Mouse (Mus musculus) kidney, embryonic 14.5 days (tissue): ENCODE measurements around the gene Tnik. TPM values are rescaled to one million over a fixed set of nuclear protein-coding genes. Genes with fewer than 3 reads are reported as not detected.

Source experiments
- ATAC-seq: fragments of 200-750 bp; cut with Nextera tagmentation; 2 replicates; pipeline ENCODE4 v1.8.0; 2017; ENCODE audit warnings: moderate number of reproducible peaks, mild to moderate bottlenecking, moderate TSS enrichment, moderate library complexity; ENCODE audit not compliant: low FRiP score, low TSS enrichment
- H3K27ac ChIP-seq: fragments of 300-500 bp; sonication (generic); 2 replicates; pipeline ENCODE4 v1.5.1; 2014; ENCODE audit warnings: low read depth, mild to moderate bottlenecking, low read length, moderate library complexity, mixed read lengths
- H3K27me3 ChIP-seq: fragments of 300-500 bp; sonication (generic); 2 replicates; pipeline ENCODE4 v1.6.1; 2014; ENCODE audit warnings: mild to moderate bottlenecking, low read length; ENCODE audit not compliant: control insufficient read depth, insufficient read depth
- H3K36me3 ChIP-seq: fragments of 300-500 bp; sonication (generic); 2 replicates; pipeline ENCODE4 v1.6.1; 2014; ENCODE audit warnings: low read length, mixed read lengths; ENCODE audit not compliant: control insufficient read depth, insufficient read depth
- H3K4me1 ChIP-seq: fragments of 300-500 bp; sonication (generic); 2 replicates; pipeline ENCODE4 v1.6.1; 2014; ENCODE audit warnings: low read length, mixed read lengths; ENCODE audit not compliant: control insufficient read depth, insufficient read depth
- H3K4me2 ChIP-seq: fragments of 300-500 bp; sonication (generic); replicated peaks from 2 replicates; pipeline ENCODE4 v1.6.1; 2014; ENCODE audit warnings: low read depth, mild to moderate bottlenecking, low read length
- H3K4me3 ChIP-seq: fragments of 300-500 bp; sonication (generic); 2 replicates; pipeline ENCODE4 v1.5.1; 2014; ENCODE audit warnings: mild to moderate bottlenecking, low read length
- H3K9ac ChIP-seq: fragments of 300-500 bp; sonication (generic); 2 replicates; pipeline ENCODE4 v1.6.1; 2014; ENCODE audit warnings: low read depth, mild to moderate bottlenecking, low read length, moderate library complexity
- H3K9me3 ChIP-seq: fragments of 300-500 bp; sonication (generic); 2 replicates; pipeline ENCODE4 v1.6.1; 2016; ENCODE audit warnings: low read length; ENCODE audit not compliant: control insufficient read depth
- WGBS: fragments of 180-500 bp; shearing (Covaris S2); extraction: QIAGEN DNeasy Blood & Tissue Kit; methylation state at CpG from one replicate; pipeline ENCODE4 v1.1.7; 2014; 5-methylcytosine and 5-hydroxymethylcytosine counted together
- polyA plus RNA-seq: library from polyadenylated mRNA; unstranded; fragments of >200 nt; fragmentation: Nextera tagmentation; extraction: Ambion mirVana; gene quantifications from 2 replicates; pipeline ENCODE4 v1.2.1, GENCODE M21; 2014

Gene Tnik
- polyA plus RNA-seq, 1 experiment from 2014 or later, result 3.9 TPM

DNA sequence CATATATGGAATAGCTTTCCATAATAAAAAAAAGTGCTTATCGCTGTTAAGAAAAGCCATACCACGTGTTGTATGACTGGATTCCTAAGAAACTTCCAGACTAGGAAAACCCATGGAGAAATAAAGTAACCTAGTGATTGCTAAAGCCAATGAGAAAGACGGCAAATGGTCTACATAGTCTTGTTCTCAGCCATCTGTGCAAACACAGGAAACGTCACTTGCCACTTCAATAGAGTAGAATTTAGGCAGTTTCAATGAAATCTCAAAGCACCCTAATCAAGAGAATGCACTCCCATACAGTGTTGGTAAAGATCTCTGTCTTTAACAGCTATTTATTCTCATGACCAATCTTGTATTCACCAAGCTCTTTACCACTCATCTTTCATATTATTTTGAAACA lies 11.7 kb downstream of the Tnik start:
- WGBS, result 93% methylated on average over 4 of the region's 4 CpGs
- Histone ChIP-seq H3K9me3 (no peaks in the 10 kb centered on the region), H3K4me1 (no peaks in the 10 kb centered on the region), H3K4me2 (no peak overlapping the region), H3K27me3 (no peaks in the 10 kb centered on the region), H3K36me3 (no peaks in the 10 kb centered on the region), H3K4me3 (no peak overlapping the region), H3K27ac (no peak overlapping the region), H3K9ac (no peak overlapping the region)
- ATAC-seq, result no peak

DNA sequence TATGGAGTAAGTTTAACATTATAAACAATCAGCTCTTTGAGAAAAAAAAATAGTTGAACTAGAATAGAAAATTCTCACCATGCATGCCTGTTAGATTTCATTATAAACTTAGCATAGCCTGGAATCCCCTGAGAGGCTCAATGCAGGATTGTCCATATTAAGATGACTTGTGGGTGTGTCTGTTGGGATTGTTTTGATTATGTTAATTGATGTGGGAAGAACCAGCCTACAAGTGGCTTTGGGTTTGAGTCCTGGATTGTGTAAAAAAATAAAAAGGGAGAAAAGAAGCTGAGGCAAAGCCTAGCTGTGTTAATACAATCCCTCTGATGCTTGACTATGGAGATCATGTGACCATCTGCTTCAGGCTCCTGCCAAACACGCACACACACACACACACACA lies 26.7 kb downstream of the Tnik start:
- WGBS, result 85% methylated on average over 1 of the region's 1 CpGs
- Histone ChIP-seq H3K4me3 (no peak overlapping the region), H3K27ac (no peak overlapping the region), H3K27me3 (no peaks in the 10 kb centered on the region), H3K4me2 (no peak overlapping the region), H3K9ac (no peak overlapping the region), H3K36me3 (no peaks in the 10 kb centered on the region), H3K4me1 (no peaks in the 10 kb centered on the region), H3K9me3 (no peaks in the 10 kb centered on the region)
- ATAC-seq, result no peak

DNA sequence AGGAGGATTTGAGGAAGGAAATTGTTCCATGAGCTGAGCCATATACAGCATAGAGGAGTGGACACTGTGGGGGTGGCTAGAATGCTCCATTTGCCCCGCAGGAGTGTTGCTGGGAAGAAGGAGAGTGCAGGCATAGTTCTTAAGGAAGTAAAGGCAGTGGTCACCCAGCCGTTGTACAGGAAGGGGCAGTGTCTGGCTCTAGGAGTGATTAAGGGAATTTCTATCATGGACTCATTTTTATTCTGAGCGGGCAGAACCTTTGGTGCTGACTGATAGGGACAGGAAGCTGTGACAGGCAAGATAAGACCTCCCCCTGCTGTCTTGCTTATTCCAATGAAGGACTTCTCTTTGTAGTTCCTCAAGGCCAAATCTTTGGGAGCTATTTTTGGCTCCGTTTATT lies 38.4 kb downstream of the Tnik start:
- no peak overlapping the region for H3K9ac ChIP-seq
- no peaks in the 10 kb centered on the region for H3K9me3 ChIP-seq
- no peak overlapping the region for H3K4me3 ChIP-seq
- H3K4me2 ChIP-seq, result no peak overlapping the region
- H3K27ac ChIP-seq, result no peak overlapping the region
- no peak for ATAC-seq
- H3K36me3 ChIP-seq, result no peaks in the 10 kb centered on the region
- no peaks in the 10 kb centered on the region for H3K27me3 ChIP-seq
- H3K4me1 ChIP-seq, result no peaks in the 10 kb centered on the region
- 63% methylated on average over 4 of the region's 4 CpGs for WGBS

DNA sequence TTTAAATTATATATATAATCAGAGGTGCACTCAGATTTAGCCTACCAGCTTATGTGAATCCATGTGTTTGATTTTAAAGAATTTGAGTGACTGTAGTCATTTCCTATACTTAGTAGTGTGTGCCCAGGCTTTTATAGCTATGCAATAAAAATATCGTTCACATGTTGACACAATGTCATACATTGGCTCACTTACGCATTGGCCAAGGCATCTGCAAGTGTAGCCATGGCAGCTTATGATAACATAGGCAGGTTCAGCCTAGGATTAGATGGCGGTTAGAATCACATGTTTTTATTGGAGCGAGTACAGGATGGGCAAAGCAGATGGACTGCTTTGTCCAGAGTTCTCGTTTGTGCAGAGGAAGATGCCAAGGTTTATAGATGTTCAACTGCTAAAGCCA lies 40.9 kb downstream of the Tnik start:
- no peak for ATAC-seq
- WGBS, result 75% methylated on average over 5 of the region's 5 CpGs
- H3K9ac ChIP-seq, result no peak overlapping the region

DNA sequence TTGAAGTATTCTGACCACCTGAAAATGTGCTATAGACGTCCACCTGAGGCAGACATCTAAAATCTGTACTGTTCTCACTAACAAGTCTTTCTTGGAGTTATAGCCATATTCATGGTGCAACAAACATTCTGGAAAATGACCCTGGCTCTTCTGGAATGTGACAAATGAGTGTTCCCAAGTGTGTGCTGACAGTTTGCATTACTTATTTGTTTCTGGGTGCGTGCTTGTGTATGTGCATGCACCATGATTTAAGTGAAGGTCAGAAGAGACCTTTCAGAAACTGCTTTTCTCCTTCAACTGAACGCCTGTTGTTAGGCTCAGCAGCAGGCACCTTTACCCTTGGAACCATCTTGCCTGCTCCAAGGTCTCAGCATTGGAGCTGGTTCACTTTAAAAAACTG lies 43.8 kb downstream of the Tnik start:
- Histone ChIP-seq H3K27ac (no peak overlapping the region), H3K36me3 (no peaks in the 10 kb centered on the region), H3K4me2 (no peak overlapping the region), H3K27me3 (no peaks in the 10 kb centered on the region), H3K9me3 (no peaks in the 10 kb centered on the region), H3K4me3 (no peak overlapping the region), H3K9ac (no peak overlapping the region), H3K4me1 (no peaks in the 10 kb centered on the region)
- ATAC-seq, result no peak
- 74% methylated on average over 3 of the region's 3 CpGs for WGBS

More for the DNA sequence above, 40.9 kb downstream of the Tnik start:
- no peak overlapping the region for H3K4me3 ChIP-seq
- no peaks in the 10 kb centered on the region for H3K9me3 ChIP-seq
- no peaks in the 10 kb centered on the region for H3K36me3 ChIP-seq
- H3K27ac ChIP-seq, result no peak overlapping the region
- H3K4me1 ChIP-seq, result no peaks in the 10 kb centered on the region
- H3K4me2 ChIP-seq, result no peak overlapping the region
- H3K27me3 ChIP-seq, result no peaks in the 10 kb centered on the region

GRCm38 (mm10) chr3:28314438-28314837 lies 51.4 kb downstream of the Tnik start:
- no peaks in the 10 kb centered on the region for H3K4me1 ChIP-seq
- no peak overlapping the region for H3K4me2 ChIP-seq
- no peak overlapping the region for H3K9ac ChIP-seq
- H3K27ac ChIP-seq, result no peak overlapping the region
- no peaks in the 10 kb centered on the region for H3K36me3 ChIP-seq
- no peak for ATAC-seq
- H3K27me3 ChIP-seq, result no peaks in the 10 kb centered on the region
- WGBS, result 86% methylated on average over 2 of the region's 2 CpGs
- no peaks in the 10 kb centered on the region for H3K9me3 ChIP-seq
- H3K4me3 ChIP-seq, result no peak overlapping the region

GRCm38 (mm10) chr3:28317339-28317738 lies 54.3 kb downstream of the Tnik start:
- Histone ChIP-seq H3K4me3 (no peak overlapping the region), H3K27me3 (no peaks in the 10 kb centered on the region), H3K4me1 (no peaks in the 10 kb centered on the region), H3K9ac (no peak overlapping the region), H3K9me3 (no peaks in the 10 kb centered on the region), H3K4me2 (no peak overlapping the region), H3K27ac (no peak overlapping the region), H3K36me3 (no peaks in the 10 kb centered on the region)
- no peak for ATAC-seq
- WGBS, result 64% methylated on average over 1 of the region's 1 CpGs

- no peaks in the 10 kb centered on the region for H3K36me3 ChIP-seq
- H3K4me2 ChIP-seq, result no peak overlapping the region
- H3K9me3 ChIP-seq, result no peaks in the 10 kb centered on the region
- no peaks in the 10 kb centered on the region for H3K27me3 ChIP-seq
- no peak overlapping the region for H3K9ac ChIP-seq
- WGBS, result 94% methylated on average over 8 of the region's 8 CpGs
- no peak overlapping the region for H3K4me3 ChIP-seq
- H3K4me1 ChIP-seq, result no peaks in the 10 kb centered on the region
- no peak for ATAC-seq
- no peak overlapping the region for H3K27ac ChIP-seq
Observed at GRCm38 (mm10) chr3:28321635-28322034, 58.6 kb downstream of the Tnik start.

GRCm38 (mm10) chr3:28325613-28326233 lies 62.7 kb downstream of the Tnik start:
- WGBS, result 89% methylated on average over 8 of the region's 8 CpGs
- ATAC-seq, result no peak
- no peak overlapping the region for H3K27ac ChIP-seq
- no peaks in the 10 kb centered on the region for H3K27me3 ChIP-seq
- H3K9me3 ChIP-seq, result no peaks in the 10 kb centered on the region
- H3K4me3 ChIP-seq, result no peak overlapping the region
- H3K9ac ChIP-seq, result no peak overlapping the region
- H3K36me3 ChIP-seq, result no peaks in the 10 kb centered on the region
- H3K4me1 ChIP-seq, result no peaks in the 10 kb centered on the region
- no peak overlapping the region for H3K4me2 ChIP-seq
